Mouse (Mus musculus): Measurements from ENCODE around the gene Rec114.

Gene Rec114

GRCm38 (mm10) chr9:58743702-58744248 is at the start of gene Rec114:
TSS of gene Rec114 (minus strand) at chr9:58743964.
- DNase-seq, result peak; percentile 17

- no peak for DNase-seq
Observed at GRCm38 (mm10) chr9:58789476-58789875, 45.7 kb upstream of the Rec114 start.

DNA sequence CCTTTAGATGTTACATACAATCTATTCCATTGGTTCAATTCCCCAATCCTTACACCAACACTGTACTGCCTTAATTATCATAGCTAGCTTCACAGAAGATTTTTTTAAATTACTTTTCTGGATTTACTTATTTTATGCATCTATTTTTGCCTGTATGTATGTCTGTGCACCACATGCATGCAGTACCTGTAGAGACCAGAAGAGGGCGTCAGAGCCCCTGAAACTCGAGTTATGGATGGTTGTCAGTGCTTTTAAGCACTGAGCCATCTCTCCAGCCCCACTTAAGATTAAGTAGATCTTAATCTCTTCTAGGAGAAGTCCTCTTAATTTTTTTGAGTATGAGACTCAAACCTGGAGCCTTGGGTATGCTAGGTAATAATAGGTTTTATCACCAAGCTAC is 31.6 kb upstream of the Rec114 start:
- DNase-seq, result no peak

DNA sequence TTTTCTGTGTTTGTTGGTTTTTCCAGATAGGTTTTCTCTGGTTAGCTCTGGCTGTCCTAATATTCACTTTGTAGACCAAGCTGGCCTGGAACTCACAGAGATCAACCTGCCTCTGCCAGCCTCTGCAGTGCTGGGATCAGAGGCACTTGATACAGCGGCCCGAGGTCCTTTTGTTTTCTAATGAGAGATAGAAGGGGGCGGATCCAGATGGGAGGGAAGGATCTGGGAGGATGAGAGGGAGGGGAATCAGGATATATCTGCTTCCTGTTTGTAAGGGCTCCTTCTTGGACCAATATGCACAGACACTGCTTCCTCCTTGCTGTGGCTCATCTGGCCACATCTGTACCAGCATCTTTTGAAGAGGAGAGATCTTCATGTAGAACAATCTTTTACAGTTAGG is 31.0 kb upstream of the Rec114 start:
- no peak for DNase-seq

DNA sequence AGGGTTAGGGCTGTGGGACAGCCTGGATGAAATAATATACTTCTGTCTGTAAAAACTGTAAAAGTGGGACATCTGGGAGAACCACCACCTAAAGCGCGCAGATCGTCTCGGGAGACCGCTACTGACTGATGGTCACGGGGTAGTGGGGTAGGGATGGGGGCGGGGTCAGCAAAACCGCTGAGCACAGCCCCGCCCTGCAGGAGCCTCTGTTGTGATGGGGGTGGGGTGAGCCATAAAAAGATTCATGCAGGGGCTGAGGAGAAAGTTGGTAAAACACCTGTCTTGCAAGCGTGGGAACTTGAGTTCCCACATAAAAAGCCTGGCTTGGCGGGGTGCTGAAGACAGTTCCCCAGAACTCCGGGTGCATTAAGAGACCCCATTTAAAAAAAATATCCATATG is 26.2 kb upstream of the Rec114 start:
- DNase-seq, result peak; percentile 18

GRCm38 (mm10) chr9:58766959-58767955 is 23.5 kb upstream of the Rec114 start:
- DNase-seq, result peak; percentile 29

- DNase-seq, result no peak
Observed at GRCm38 (mm10) chr9:58764354-58764753, 20.6 kb upstream of the Rec114 start.

DNA sequence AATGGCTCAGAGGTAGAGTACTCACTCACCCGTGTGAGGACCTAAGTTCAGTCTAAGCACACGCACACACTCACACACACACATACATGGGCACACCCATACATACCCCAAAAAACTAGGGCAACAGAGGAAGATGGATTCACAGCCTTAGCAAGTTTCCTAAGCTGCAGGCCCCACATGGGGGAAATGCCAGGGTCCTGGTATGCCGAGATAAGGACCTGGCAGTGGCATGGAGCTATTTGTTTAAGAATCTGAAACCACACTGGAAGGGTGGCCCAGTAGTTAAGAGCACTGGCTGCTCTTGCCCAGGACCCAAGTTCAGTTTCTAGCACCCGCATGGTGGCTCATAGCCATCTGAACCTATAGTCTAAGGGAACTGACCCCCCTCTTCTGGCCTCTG is 19.4 kb upstream of the Rec114 start:
- DNase-seq, result no peak

DNA sequence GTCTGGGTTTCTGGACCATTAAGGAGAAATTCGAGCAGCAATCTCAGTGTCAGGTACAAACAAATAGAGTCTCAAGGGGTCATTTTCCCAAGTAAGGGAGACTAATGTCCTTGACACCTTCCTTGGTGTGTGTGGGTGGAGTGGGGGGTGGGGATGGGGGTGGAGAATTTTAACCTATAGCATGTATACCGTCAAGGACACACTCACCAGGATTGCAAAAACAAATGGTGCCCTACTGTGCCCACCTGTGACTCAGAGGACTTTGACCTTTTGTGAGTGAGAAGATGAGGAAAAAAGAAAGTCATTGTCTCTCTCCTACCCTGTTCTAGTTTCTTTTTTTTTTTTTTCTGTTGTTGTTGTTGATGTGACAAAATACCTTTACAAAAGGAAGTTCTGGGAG is 18.3 kb upstream of the Rec114 start:
- DNase-seq, result no peak

- no peak for DNase-seq
Observed at GRCm38 (mm10) chr9:58758754-58759153, 15.0 kb upstream of the Rec114 start.

GRCm38 (mm10) chr9:58756371-58757132 is 12.8 kb upstream of the Rec114 start:
- no peak for DNase-seq

- DNase-seq, result no peak
Observed at GRCm38 (mm10) chr9:58753606-58754005, 9.8 kb upstream of the Rec114 start.

GRCm38 (mm10) chr9:58748142-58748541 is 4.4 kb upstream of the Rec114 start:
- peak; percentile 23 for DNase-seq

- DNase-seq, result no peak
Observed at GRCm38 (mm10) chr9:58747328-58747755, 3.6 kb upstream of the Rec114 start.

DNA sequence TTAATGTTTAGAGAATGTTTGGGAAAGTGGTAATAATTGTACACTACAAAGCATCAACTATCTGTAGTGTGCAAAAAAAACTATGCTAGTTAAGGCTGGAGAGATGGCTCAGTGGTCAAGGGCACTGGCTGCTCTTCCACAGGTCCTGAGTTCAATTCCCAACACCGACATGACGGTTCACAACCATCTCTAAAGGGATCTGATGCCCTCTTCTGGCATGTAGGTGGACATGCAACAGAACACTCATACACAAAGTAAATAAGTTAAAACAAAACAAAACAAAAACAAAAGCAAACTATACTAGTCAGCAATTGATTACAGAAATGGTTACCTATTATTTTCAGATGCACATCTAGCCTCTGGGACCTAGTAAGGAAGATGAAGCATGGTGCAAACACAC is 1.1 kb downstream of the Rec114 start:
- DNase-seq, result no peak

DNA sequence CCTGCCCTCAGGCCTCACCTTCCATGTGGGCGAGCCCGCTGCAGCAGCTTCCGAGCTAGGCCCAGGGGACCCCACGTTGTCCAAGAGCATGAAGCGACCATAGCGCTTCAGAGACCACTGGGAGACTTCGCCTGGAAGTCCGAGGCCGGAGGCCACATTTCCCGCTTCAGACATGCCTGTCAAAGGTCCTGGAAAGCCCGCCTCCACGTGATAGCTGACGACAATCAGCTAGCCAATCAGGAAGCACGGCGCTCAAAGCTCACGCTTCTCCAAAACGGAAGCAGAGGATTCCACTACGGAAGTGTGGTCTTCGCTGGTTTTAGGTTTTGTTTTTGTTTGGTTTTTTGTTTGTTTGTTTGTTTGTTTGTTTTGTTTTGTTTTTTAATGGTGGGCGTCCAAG is 2.4 kb downstream of the Rec114 start:
- peak; percentile 34 for DNase-seq

- no peak for DNase-seq
Observed at GRCm38 (mm10) chr9:58739791-58740190, 4.0 kb downstream of the Rec114 start.

GRCm38 (mm10) chr9:58723165-58723564 is 20.6 kb downstream of the Rec114 start:
- DNase-seq, result no peak

- no peak for DNase-seq
Observed at GRCm38 (mm10) chr9:58722151-58722550, 21.6 kb downstream of the Rec114 start.

DNA sequence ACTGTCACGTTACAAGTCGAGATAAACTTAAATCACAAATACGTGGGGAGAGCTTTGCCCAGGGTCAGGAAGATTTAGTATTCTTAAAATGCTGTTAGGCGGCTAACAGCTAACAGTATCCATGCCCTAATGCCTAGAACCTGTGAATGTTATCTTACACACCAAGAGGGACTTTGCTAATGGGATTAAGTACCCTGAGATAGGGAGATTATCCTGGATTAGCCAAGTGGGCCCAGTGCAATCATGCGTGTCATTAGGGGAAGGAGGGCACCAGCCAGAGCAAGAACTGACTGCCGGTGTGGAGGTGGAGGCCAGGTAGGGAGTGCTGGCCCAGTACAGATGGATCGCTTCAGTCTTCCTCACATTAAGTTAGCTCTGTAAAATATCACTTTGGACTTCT is 22.7 kb downstream of the Rec114 start:
- DNase-seq, result no peak

DNA sequence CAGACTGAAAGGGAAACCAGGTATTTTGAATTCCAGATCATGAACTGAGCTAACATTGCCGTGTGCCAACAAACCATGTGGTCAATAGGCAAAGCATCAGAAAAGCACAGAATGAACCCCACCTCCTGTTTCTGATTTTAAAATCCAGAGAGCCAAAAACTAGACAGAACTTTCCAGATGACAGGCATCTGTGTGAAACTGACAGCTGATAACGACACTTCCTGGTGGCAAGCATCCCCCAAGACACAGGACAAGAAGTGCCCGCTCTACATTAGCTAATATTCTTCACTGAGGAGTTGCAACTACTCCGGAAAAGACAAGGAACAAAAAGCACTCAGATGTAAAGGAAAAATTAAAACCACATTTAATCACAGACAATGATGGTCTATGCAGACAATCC is 23.6 kb downstream of the Rec114 start:
- DNase-seq, result no peak

- DNase-seq, result no peak
Observed at GRCm38 (mm10) chr9:58719471-58719870, 24.3 kb downstream of the Rec114 start.

GRCm38 (mm10) chr9:58718964-58719363 is 24.8 kb downstream of the Rec114 start:
- DNase-seq, result no peak

DNA sequence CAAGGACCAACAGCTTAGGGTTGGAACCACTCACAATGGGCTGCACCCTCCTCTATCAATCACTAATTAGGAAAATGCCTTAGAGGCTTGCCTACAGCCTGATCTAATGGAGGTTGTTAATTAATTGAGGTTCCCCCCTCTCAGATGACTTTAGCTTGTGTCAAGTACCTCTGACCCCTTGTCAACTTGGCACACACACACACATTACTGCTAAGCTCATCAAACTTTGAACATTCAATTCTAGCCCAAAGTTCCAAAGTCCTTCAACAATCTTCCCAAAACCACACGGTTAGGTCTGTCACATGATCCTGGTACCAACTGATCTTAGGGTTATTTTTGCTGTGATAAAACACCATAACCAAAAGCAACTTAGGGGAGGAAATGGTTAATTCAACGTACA is 26.9 kb downstream of the Rec114 start:
- no peak for DNase-seq
